Mouse (Mus musculus) cerebellum, adult 9-11 months (tissue): ENCODE results near the gene Ndufa5.

Experiments
- DNase-seq: peaks from one replicate; pipeline ENCODE4 v3.0.0; 2022

Ndufa5 gene

GRCm38 (mm10) chr6:24527155-24528063 is at the start of gene Ndufa5:
Gene Ndufa5, minus strand, starts transcription at chr6:24528013.
- DNase-seq = peak; percentile 97

GRCm38 (mm10) chr6:24573319-24573718 is 45.5 kb upstream of the Ndufa5 start:
- DNase-seq = no peak

GRCm38 (mm10) chr6:24572431-24572830 is 44.6 kb upstream of the Ndufa5 start:
- no peak for DNase-seq

- no peak for DNase-seq
Observed at GRCm38 (mm10) chr6:24571126-24571525, 43.3 kb upstream of the Ndufa5 start.

- DNase-seq = no peak
Observed at GRCm38 (mm10) chr6:24570278-24570677, 42.5 kb upstream of the Ndufa5 start.

- DNase-seq = no peak
Observed at GRCm38 (mm10) chr6:24569711-24570110, 41.9 kb upstream of the Ndufa5 start.

- DNase-seq = no peak
Observed at GRCm38 (mm10) chr6:24568963-24569362, 41.1 kb upstream of the Ndufa5 start.

GRCm38 (mm10) chr6:24564886-24565285 is 37.1 kb upstream of the Ndufa5 start:
- DNase-seq = no peak

- peak; percentile 44 for DNase-seq
Observed at GRCm38 (mm10) chr6:24564081-24564480, 36.3 kb upstream of the Ndufa5 start.

GRCm38 (mm10) chr6:24555488-24555887 is 27.7 kb upstream of the Ndufa5 start:
- no peak for DNase-seq

GRCm38 (mm10) chr6:24554427-24555086 is 26.7 kb upstream of the Ndufa5 start:
- DNase-seq = no peak

GRCm38 (mm10) chr6:24552046-24552445 is 24.2 kb upstream of the Ndufa5 start:
- no peak for DNase-seq

- no peak for DNase-seq
Observed at GRCm38 (mm10) chr6:24549801-24550200, 22.0 kb upstream of the Ndufa5 start.

GRCm38 (mm10) chr6:24546716-24547420 is 19.1 kb upstream of the Ndufa5 start:
- DNase-seq = no peak

GRCm38 (mm10) chr6:24543119-24543591 is 15.3 kb upstream of the Ndufa5 start:
- DNase-seq = peak; percentile 41

- peak; percentile 22 for DNase-seq
Observed at GRCm38 (mm10) chr6:24542393-24542792, 14.6 kb upstream of the Ndufa5 start.

GRCm38 (mm10) chr6:24540106-24540505 is 12.3 kb upstream of the Ndufa5 start:
- no peak for DNase-seq

GRCm38 (mm10) chr6:24538435-24538834 is 10.6 kb upstream of the Ndufa5 start:
- no peak for DNase-seq

- no peak for DNase-seq
Observed at GRCm38 (mm10) chr6:24532804-24533203, 5.0 kb upstream of the Ndufa5 start.

- DNase-seq = peak; percentile 27
Observed at GRCm38 (mm10) chr6:24530711-24531420, 3.1 kb upstream of the Ndufa5 start.

- peak; percentile 62 for DNase-seq
Observed at GRCm38 (mm10) chr6:24530166-24530565, 2.4 kb upstream of the Ndufa5 start.

GRCm38 (mm10) chr6:24528064-24528243 is 141 bp upstream of the Ndufa5 start, which contains the start of gene Asb15:
Gene Asb15, plus strand, starts transcription at chr6:24528144.
- no peak for DNase-seq

GRCm38 (mm10) chr6:24525705-24526104 is 2.1 kb downstream of the Ndufa5 start:
- no peak for DNase-seq
